In genomic region chr10:127041774-127042338, GRCm38 (mm10) we compare ENCODE assay signal across 7 mouse cellular contexts. TPM values are rescaled to one million over a fixed set of nuclear protein-coding genes. Genes with fewer than 3 reads are reported as not detected.
DNase-seq lines count a peak whose midpoint lies in the region; ATAC-seq and TF ChIP-seq lines count a peak whose summit lies in the region.

No protein-coding gene starts in this region.

- peak; percentile 86 for ATAC-seq in granulocyte monocyte progenitor cell, adult 5-6 weeks (replicated peaks; ENCODE audit: poor library complexity, severe bottlenecking)
- peak; percentile 82 for ATAC-seq in intestine, postnatal 0 days
- ATAC-seq in midbrain, embryonic 11.5 days (ENCODE audit: low FRiP score): peak; percentile 89

- peak overlapping the region; percentile 93 for H3K4me3 ChIP-seq in embryonic facial prominence, embryonic 10.5 days
- peak overlapping the region; percentile 93 for H3K4me3 ChIP-seq in intestine, postnatal 0 days (ENCODE audit: low read depth, low read length)
- peak overlapping the region; percentile 82 for H3K4me3 ChIP-seq in midbrain, embryonic 11.5 days (ENCODE audit: low read depth, low read length)

- peaks cover 23% of the 10 kb centered on the region for H3K4me1 ChIP-seq in embryonic facial prominence, embryonic 10.5 days
- no peaks in the 10 kb centered on the region; the same call in 1 of the 2 replicates for H3K4me1 ChIP-seq in intestine, postnatal 0 days (replicated peaks; ENCODE audit: control insufficient read depth, insufficient read depth, low read length)
- H3K4me1 ChIP-seq in midbrain, embryonic 11.5 days (ENCODE audit: control insufficient read depth, insufficient read depth, low read length): peaks cover 6% of the 10 kb centered on the region

- DNase-seq in adrenal gland, adult 8-10 months: peak; percentile 75
- peak; percentile 94 for DNase-seq in embryonic facial prominence, embryonic 10.5 days (ENCODE audit: low spot score)
- DNase-seq in left cerebral cortex, postnatal 4 days: peak; percentile 91
- peak; percentile 100 for DNase-seq in midbrain, embryonic 11.5 days (ENCODE audit: low spot score, missing footprints)
- peak; percentile 91 for DNase-seq in right cerebral cortex, postnatal 4 days

- peak overlapping the region; percentile 54 for H3K9ac ChIP-seq in intestine, postnatal 0 days (ENCODE audit: low read depth, low read length)
- peak overlapping the region; percentile 71 for H3K9ac ChIP-seq in midbrain, embryonic 11.5 days (ENCODE audit: low read length)

- peak overlapping the region; percentile 99 for H3K4me2 ChIP-seq in intestine, postnatal 0 days (replicated peaks; ENCODE audit: low read depth)
- H3K4me2 ChIP-seq in midbrain, embryonic 11.5 days: peak overlapping the region; percentile 99

- H3K36me3 ChIP-seq in embryonic facial prominence, embryonic 10.5 days (replicated peaks): peaks cover 28% of the 10 kb centered on the region
- peaks cover 10% of the 10 kb centered on the region for H3K36me3 ChIP-seq in intestine, postnatal 0 days (ENCODE audit: control insufficient read depth, insufficient read depth)
- H3K36me3 ChIP-seq in midbrain, embryonic 11.5 days (ENCODE audit: control insufficient read depth, insufficient read depth, low read length): no peaks in the 10 kb centered on the region

- intact Hi-C loops in left cerebral cortex, postnatal 4 days (cut with DNase I): no loop called here

- no peaks in the 10 kb centered on the region for H3K9me3 ChIP-seq in embryonic facial prominence, embryonic 10.5 days
- H3K9me3 ChIP-seq in intestine, postnatal 0 days (ENCODE audit: control insufficient read depth): no peaks in the 10 kb centered on the region
- H3K9me3 ChIP-seq in midbrain, embryonic 11.5 days (ENCODE audit: control insufficient read depth, low read length): no peaks in the 10 kb centered on the region

- WGBS in embryonic facial prominence, embryonic 10.5 days: under 1% methylated on average over 44 of the region's 44 CpGs
- WGBS in intestine, postnatal 0 days: under 1% methylated on average over 44 of the region's 44 CpGs
- WGBS in midbrain, embryonic 11.5 days: under 1% methylated on average over 44 of the region's 44 CpGs

- no peak for TF ChIP-seq CTCF in intestine, postnatal 0 days (IDR thresholded peaks at IDR 0.05; ENCODE audit: low read depth)

- H3K27me3 ChIP-seq in embryonic facial prominence, embryonic 10.5 days (replicated peaks; ENCODE audit: low read depth, poor library complexity, severe bottlenecking): peaks cover 24% of the 10 kb centered on the region
- no peaks in the 10 kb centered on the region for H3K27me3 ChIP-seq in intestine, postnatal 0 days (replicated peaks; ENCODE audit: control insufficient read depth, insufficient read depth, low read length)
- no peaks in the 10 kb centered on the region for H3K27me3 ChIP-seq in midbrain, embryonic 11.5 days (ENCODE audit: control insufficient read depth, insufficient read depth, low read length)

- peak overlapping the region; percentile 92 for H3K27ac ChIP-seq in embryonic facial prominence, embryonic 10.5 days (replicated peaks)
- no peak overlapping the region for H3K27ac ChIP-seq in intestine, postnatal 0 days (ENCODE audit: low read depth, low read length)
- H3K27ac ChIP-seq in midbrain, embryonic 11.5 days (ENCODE audit: low read depth, low read length): no peak overlapping the region

RNA-seq across cellular contexts. Expression of gene Eef1akmt3, which starts 0.5 kb away (rescaled TPM):
- under 1 TPM; 0.12 to 0.66 (median 0.37) TPM for total RNA-seq in adrenal gland, adult 8-10 months (2022)
- 0.27 and 0.29 TPM in 2 replicates for polyA plus RNA-seq in embryonic facial prominence, embryonic 10.5 days (2016; fragmentation: Nextera tagmentation; extraction: Ambion mirVana)
- 0.13 TPM in 1 of 2 replicates, not detected in the other for total RNA-seq in granulocyte monocyte progenitor cell, adult 5-6 weeks (2014; fragmentation: Nextera tagmentation)
- not detected in 2 replicates for total RNA-seq in granulocyte monocyte progenitor cell, adult 5-6 weeks (2017)
- 0.16 and 0.17 TPM in 2 replicates for polyA plus RNA-seq in intestine, postnatal 0 days (2015; fragmentation: Nextera tagmentation; extraction: Ambion mirVana)
- under 1 TPM; 0.18 to 0.42 TPM for total RNA-seq in left cerebral cortex, postnatal 4 days (2021)
- polyA plus RNA-seq in midbrain, embryonic 11.5 days (2014; fragmentation: Nextera tagmentation; extraction: Ambion mirVana): 0.06 and 0.11 TPM in 2 replicates

RNA-seq across cellular contexts. Expression of gene Mettl1, which starts 0.6 kb away (rescaled TPM):
- 10 to 100 TPM; 19.3 to 33.1 (median 26.4) TPM for total RNA-seq in adrenal gland, adult 8-10 months (2022)
- polyA plus RNA-seq in embryonic facial prominence, embryonic 10.5 days (2016; fragmentation: Nextera tagmentation; extraction: Ambion mirVana): 58.6 and 62.4 TPM in 2 replicates
- 40.4 and 47.0 TPM in 2 replicates for total RNA-seq in granulocyte monocyte progenitor cell, adult 5-6 weeks (2014; fragmentation: Nextera tagmentation)
- 25.8 and 36.7 TPM in 2 replicates for total RNA-seq in granulocyte monocyte progenitor cell, adult 5-6 weeks (2017)
- 19.8 and 22.1 TPM in 2 replicates for polyA plus RNA-seq in intestine, postnatal 0 days (2015; fragmentation: Nextera tagmentation; extraction: Ambion mirVana)
- total RNA-seq in left cerebral cortex, postnatal 4 days (2021): 10 to 100 TPM; 13.8 to 14.9 TPM
- polyA plus RNA-seq in midbrain, embryonic 11.5 days (2014; fragmentation: Nextera tagmentation; extraction: Ambion mirVana): 36.5 and 37.4 TPM in 2 replicates

RNA-seq across cellular contexts. Expression of gene Cyp27b1, which starts 6.2 kb away (rescaled TPM):
- under 1 TPM; 0.41 to 0.83 (median 0.53) TPM for total RNA-seq in adrenal gland, adult 8-10 months (2022)
- 0.14 TPM in 2 replicates for polyA plus RNA-seq in embryonic facial prominence, embryonic 10.5 days (2016; fragmentation: Nextera tagmentation; extraction: Ambion mirVana)
- 0.45 TPM in 1 of 2 replicates, not detected in the other for total RNA-seq in granulocyte monocyte progenitor cell, adult 5-6 weeks (2014; fragmentation: Nextera tagmentation)
- 0.69 TPM in 1 of 2 replicates, not detected in the other for total RNA-seq in granulocyte monocyte progenitor cell, adult 5-6 weeks (2017)
- polyA plus RNA-seq in intestine, postnatal 0 days (2015; fragmentation: Nextera tagmentation; extraction: Ambion mirVana): not detected in 2 replicates
- total RNA-seq in left cerebral cortex, postnatal 4 days (2021): under 1 TPM; 0.70 to 0.84 TPM
- not detected in 2 replicates for polyA plus RNA-seq in midbrain, embryonic 11.5 days (2014; fragmentation: Nextera tagmentation; extraction: Ambion mirVana)

RNA-seq across cellular contexts. Expression of gene Tsfm, which starts 11.2 kb away (rescaled TPM):
- total RNA-seq in adrenal gland, adult 8-10 months (2022): 10 to 100 TPM; 67.1 to 71.5 (median 68.1) TPM
- 103 and 106 TPM in 2 replicates for polyA plus RNA-seq in embryonic facial prominence, embryonic 10.5 days (2016; fragmentation: Nextera tagmentation; extraction: Ambion mirVana)
- 32.9 and 52.7 TPM in 2 replicates for total RNA-seq in granulocyte monocyte progenitor cell, adult 5-6 weeks (2014; fragmentation: Nextera tagmentation)
- 33.1 and 41.5 TPM in 2 replicates for total RNA-seq in granulocyte monocyte progenitor cell, adult 5-6 weeks (2017)
- polyA plus RNA-seq in intestine, postnatal 0 days (2015; fragmentation: Nextera tagmentation; extraction: Ambion mirVana): 42.4 and 43.7 TPM in 2 replicates
- 10 to 100 TPM; 29.4 to 30.2 TPM for total RNA-seq in left cerebral cortex, postnatal 4 days (2021)
- 80.7 and 86.0 TPM in 2 replicates for polyA plus RNA-seq in midbrain, embryonic 11.5 days (2014; fragmentation: Nextera tagmentation; extraction: Ambion mirVana)

RNA-seq across cellular contexts. Expression of gene March9, which starts 18.1 kb away (rescaled TPM):
- 10 to 100 TPM in 2 of 4 experiments, 1 to 10 TPM in 2; 8.9 to 11.3 (median 10.3) TPM for total RNA-seq in adrenal gland, adult 8-10 months (2022)
- 1.2 and 1.3 TPM in 2 replicates for polyA plus RNA-seq in embryonic facial prominence, embryonic 10.5 days (2016; fragmentation: Nextera tagmentation; extraction: Ambion mirVana)
- not detected in 2 replicates for total RNA-seq in granulocyte monocyte progenitor cell, adult 5-6 weeks (2014; fragmentation: Nextera tagmentation)
- total RNA-seq in granulocyte monocyte progenitor cell, adult 5-6 weeks (2017): not detected in 2 replicates
- polyA plus RNA-seq in intestine, postnatal 0 days (2015; fragmentation: Nextera tagmentation; extraction: Ambion mirVana): 0.91 and 1.1 TPM in 2 replicates
- total RNA-seq in left cerebral cortex, postnatal 4 days (2021): 10 to 100 TPM; 75.1 to 76.5 TPM
- 3.2 and 3.7 TPM in 2 replicates for polyA plus RNA-seq in midbrain, embryonic 11.5 days (2014; fragmentation: Nextera tagmentation; extraction: Ambion mirVana)
